Mouse (Mus musculus): Measurements from ENCODE around the gene Snx29.

- TF ChIP-seq CTCF (IDR thresholded peaks at IDR 0.05; ENCODE audit: borderline replicate concordance, extremely low read depth, insufficient read depth, insufficient read length) (no peak), POLR2A (IDR thresholded peaks at IDR 0.05; ENCODE audit: borderline replicate concordance, extremely low read depth, insufficient read depth, insufficient read length, poor library complexity, severe bottlenecking) (no peak)
Observed at GRCm38 (mm10) chr16:11708097-11708496, 385.4 kb downstream of the Snx29 start.
